Mouse (Mus musculus) MEL (cell line): ENCODE results near the gene Atf2. TPM values are rescaled to one million over a fixed set of nuclear protein-coding genes. Genes with fewer than 3 reads are reported as not detected.

Experiments used
- DNase-seq: peaks from one replicate; pipeline ENCODE4 v3.0.0; 2011; ENCODE audit warnings: low read depth, low spot score
- H3K27ac ChIP-seq: 2 replicates; pipeline ENCODE4 v1.5.1; 2012; ENCODE audit warnings: low read depth, mild to moderate bottlenecking, control low read depth, low read length, moderate library complexity; ENCODE audit not compliant: control insufficient read depth
- H3K27me3 ChIP-seq, 2 experiments: fragments of 150-350 bp in 1 of 2; sonication (generic) in 1 of 2; 2 replicates each; pipeline ENCODE4 v1.6.1; 2012; ENCODE audit warnings: low read length in 2 of 2, mild to moderate bottlenecking in 2 of 2, improper control_type of control experiment in 1 of 2, moderate library complexity in 1 of 2; ENCODE audit not compliant: insufficient read depth in 2 of 2, control insufficient read depth in 1 of 2
- H3K36me3 ChIP-seq, 2 experiments: 2 replicates each; pipeline ENCODE4 v1.6.1; 2012 to 2014; ENCODE audit warnings: low read length in 2 of 2, improper control_type of control experiment in 1 of 2, inconsistent platforms in 1 of 2, mild to moderate bottlenecking in 1 of 2; ENCODE audit not compliant: insufficient read depth in 2 of 2, control insufficient read depth in 1 of 2
- H3K4me1 ChIP-seq, 2 experiments: fragments of 150-350 bp in 1 of 2; sonication (generic) in 1 of 2; 2 replicates each; pipeline ENCODE4 v1.6.1; 2012; ENCODE audit warnings: low read length in 2 of 2, improper control_type of control experiment in 1 of 2, mild to moderate bottlenecking in 1 of 2; ENCODE audit not compliant: insufficient read depth in 2 of 2, control insufficient read depth in 1 of 2
- H3K4me3 ChIP-seq, 2 experiments: fragments of 150-350 bp in 1 of 2; sonication (generic) in 1 of 2; 2 replicates each; pipeline ENCODE4 v1.5.1; 2012; ENCODE audit warnings: low read depth in 2 of 2, low read length in 2 of 2, mild to moderate bottlenecking in 2 of 2, moderate library complexity in 2 of 2, control low read depth in 1 of 2, improper control_type of control experiment in 1 of 2; ENCODE audit not compliant: control insufficient read depth in 1 of 2, insufficient read depth in 1 of 2
- H3K79me2 ChIP-seq: 2 replicates; pipeline ENCODE4 v1.6.1; 2012; ENCODE audit warnings: mild to moderate bottlenecking, low read length, moderate library complexity; ENCODE audit not compliant: control insufficient read depth, poor library complexity, insufficient read depth
- H3K9ac ChIP-seq: 2 replicates; pipeline ENCODE4 v1.6.1; 2012; ENCODE audit warnings: low read depth, mild to moderate bottlenecking, control low read depth, low read length, moderate library complexity; ENCODE audit not compliant: control insufficient read depth, poor library complexity, severe bottlenecking
- H3K9me3 ChIP-seq: fragments of 150-350 bp; sonication (generic); replicated peaks from 2 replicates; pipeline ENCODE4 v1.6.1; 2012; ENCODE audit warnings: mild to moderate bottlenecking, low read length, improper control_type of control experiment, moderate library complexity; ENCODE audit not compliant: insufficient read depth
- BHLHE40 ChIP-seq: IDR thresholded peaks from 2 replicates; pipeline ENCODE4 v1.6.1; 2012; ENCODE audit warnings: low read depth, mild to moderate bottlenecking, inconsistent platforms, low read length, improper control_type of control experiment, borderline replicate concordance
- CHD1 ChIP-seq: IDR thresholded peaks from 2 replicates; pipeline ENCODE4 v1.6.1; 2012; ENCODE audit warnings: low read depth, mild to moderate bottlenecking, inconsistent platforms, low read length, improper control_type of control experiment
- CHD2 ChIP-seq: IDR thresholded peaks from 2 replicates; pipeline ENCODE4 v1.6.1; 2011; ENCODE audit warnings: low read length, improper control_type of control experiment
- CTCF ChIP-seq, 3 experiments: IDR thresholded peaks in 2 of 3; conservative IDR thresholded peaks in 1 of 3; 2 replicates each; pipeline ENCODE4 v1.5.1; 2011 to 2012; ENCODE audit warnings: low read length in 3 of 3, low read depth in 2 of 3, mild to moderate bottlenecking in 2 of 3, improper control_type of control experiment in 1 of 3, inconsistent platforms in 1 of 3, mixed read lengths in 1 of 3, moderate library complexity in 1 of 3; ENCODE audit not compliant: control insufficient read depth in 1 of 3, insufficient read depth in 1 of 3, poor library complexity in 1 of 3, severe bottlenecking in 1 of 3
- E2F4 ChIP-seq: IDR thresholded peaks from 2 replicates; pipeline ENCODE4 v1.6.1; 2011; ENCODE audit warnings: low read depth, low read length, improper control_type of control experiment, borderline replicate concordance
- EP300 ChIP-seq, 2 experiments: IDR thresholded peaks; 2 replicates each; pipeline ENCODE4 v1.6.1; 2011; ENCODE audit warnings: improper control_type of control experiment in 2 of 2, low read length in 2 of 2, low read depth in 1 of 2, mild to moderate bottlenecking in 1 of 2
- GABPA ChIP-seq: IDR thresholded peaks from 2 replicates; pipeline ENCODE4 v1.6.1; 2012; ENCODE audit warnings: low read depth, mild to moderate bottlenecking, inconsistent platforms, low read length, improper control_type of control experiment, moderate library complexity
- GATA1 ChIP-seq: IDR thresholded peaks from 2 replicates; pipeline ENCODE4 v1.6.1; 2011; ENCODE audit warnings: low read depth, low read length, improper control_type of control experiment
- HCFC1 ChIP-seq: IDR thresholded peaks from 2 replicates; pipeline ENCODE4 v1.6.1; 2012; ENCODE audit warnings: low read depth, mild to moderate bottlenecking, inconsistent platforms, low read length, improper control_type of control experiment, moderate library complexity
- JUND ChIP-seq: IDR thresholded peaks from 2 replicates; pipeline ENCODE4 v1.6.1; 2011; ENCODE audit warnings: low read depth, mild to moderate bottlenecking, improper control_type of control experiment, low read length
- KAT2A ChIP-seq: conservative IDR thresholded peaks from 2 replicates; pipeline ENCODE4 v1.6.1; 2012; ENCODE audit warnings: low read depth, low read length, improper control_type of control experiment, inconsistent platforms
- MAFK ChIP-seq: IDR thresholded peaks from 2 replicates; pipeline ENCODE4 v1.6.1; 2011; ENCODE audit warnings: low read depth, mild to moderate bottlenecking, low read length, improper control_type of control experiment, borderline replicate concordance
- MAX ChIP-seq: IDR thresholded peaks from 2 replicates; pipeline ENCODE4 v1.6.1; 2011; ENCODE audit warnings: low read length, improper control_type of control experiment
- MAZ ChIP-seq: IDR thresholded peaks from 2 replicates; pipeline ENCODE4 v1.6.1; 2012; ENCODE audit warnings: low read depth, mild to moderate bottlenecking, inconsistent platforms, low read length, improper control_type of control experiment
- MEF2A ChIP-seq: IDR thresholded peaks from 2 replicates; pipeline ENCODE4 v1.6.1; 2014; ENCODE audit warnings: low read depth, mild to moderate bottlenecking, inconsistent platforms, low read length, improper control_type of control experiment; ENCODE audit not compliant: poor library complexity, insufficient replicate concordance, severe bottlenecking; ENCODE audit errors: extremely low read depth
- MXI1 ChIP-seq: IDR thresholded peaks from 2 replicates; pipeline ENCODE4 v1.6.1; 2011; ENCODE audit warnings: mild to moderate bottlenecking, low read depth, low read length, improper control_type of control experiment
- MYB ChIP-seq: IDR thresholded peaks from 2 replicates; pipeline ENCODE4 v1.6.1; 2011; ENCODE audit warnings: mild to moderate bottlenecking, low read depth, low read length, improper control_type of control experiment
- MYC ChIP-seq: IDR thresholded peaks from 2 replicates; pipeline ENCODE4 v1.6.1; 2011; ENCODE audit warnings: low read depth, mild to moderate bottlenecking, low read length, improper control_type of control experiment, moderate library complexity
- NELFE ChIP-seq: IDR thresholded peaks from 2 replicates; pipeline ENCODE4 v1.6.1; 2011; ENCODE audit warnings: low read depth, low read length, improper control_type of control experiment
- NRF1 ChIP-seq: IDR thresholded peaks from 2 replicates; pipeline ENCODE4 v1.6.1; 2014; ENCODE audit warnings: low read depth, mild to moderate bottlenecking, inconsistent platforms, low read length, improper control_type of control experiment, moderate library complexity; ENCODE audit not compliant: poor library complexity, insufficient read depth, severe bottlenecking
- POLR2A ChIP-seq, 2 experiments: IDR thresholded peaks; 2 replicates each; pipeline ENCODE4 v1.6.1; 2011 to 2012; ENCODE audit warnings: low read length in 2 of 2, mild to moderate bottlenecking in 2 of 2, control low read depth in 1 of 2, improper control_type of control experiment in 1 of 2, low read depth in 1 of 2, moderate library complexity in 1 of 2; ENCODE audit not compliant: control insufficient read depth in 1 of 2, insufficient read depth in 1 of 2, poor library complexity in 1 of 2
- POLR2AphosphoS2 ChIP-seq: IDR thresholded peaks from 2 replicates; pipeline ENCODE4 v1.6.1; 2011; ENCODE audit warnings: low read length, improper control_type of control experiment
- POLR2AphosphoS5 ChIP-seq: IDR thresholded peaks from 2 replicates; pipeline ENCODE4 v1.6.1; 2012; ENCODE audit warnings: low read depth, borderline replicate concordance, mild to moderate bottlenecking, inconsistent platforms, low read length, moderate library complexity, mixed read lengths
- RAD21 ChIP-seq: IDR thresholded peaks from 2 replicates; pipeline ENCODE4 v1.6.1; 2011; ENCODE audit warnings: mild to moderate bottlenecking, low read depth, low read length, improper control_type of control experiment
- RCOR1 ChIP-seq: IDR thresholded peaks from 2 replicates; pipeline ENCODE4 v1.6.1; 2012; ENCODE audit warnings: low read depth, mild to moderate bottlenecking, inconsistent platforms, low read length, improper control_type of control experiment
- SIN3A ChIP-seq: IDR thresholded peaks from 2 replicates; pipeline ENCODE4 v1.6.1; 2012; ENCODE audit warnings: low read length, improper control_type of control experiment, inconsistent platforms
- SMC3 ChIP-seq: IDR thresholded peaks from 2 replicates; pipeline ENCODE4 v1.6.1; 2011; ENCODE audit warnings: low read depth, low read length, improper control_type of control experiment
- TAL1 ChIP-seq: IDR thresholded peaks from 2 replicates; pipeline ENCODE4 v1.6.1; 2012; ENCODE audit warnings: mild to moderate bottlenecking, inconsistent platforms, low read length, moderate library complexity, mixed read lengths
- TCF12 ChIP-seq: IDR thresholded peaks from 2 replicates; pipeline ENCODE4 v1.6.1; 2014; ENCODE audit warnings: low read depth, mild to moderate bottlenecking, inconsistent platforms, low read length, improper control_type of control experiment, moderate library complexity
- UBTF ChIP-seq: IDR thresholded peaks from 2 replicates; pipeline ENCODE4 v1.6.1; 2012; ENCODE audit warnings: low read depth, mild to moderate bottlenecking, inconsistent platforms, low read length, improper control_type of control experiment, moderate library complexity, borderline replicate concordance; ENCODE audit not compliant: insufficient read depth
- USF2 ChIP-seq, 2 experiments: IDR thresholded peaks; 2 replicates each; pipeline ENCODE4 v1.6.1; 2011 to 2012; ENCODE audit warnings: improper control_type of control experiment in 2 of 2, low read length in 2 of 2, borderline replicate concordance in 1 of 2, inconsistent platforms in 1 of 2, low read depth in 1 of 2, mild to moderate bottlenecking in 1 of 2; ENCODE audit not compliant: insufficient read depth in 1 of 2
- ZC3H11A ChIP-seq: IDR thresholded peaks from 2 replicates; pipeline ENCODE4 v1.6.1; 2012; ENCODE audit warnings: low read depth, mild to moderate bottlenecking, inconsistent platforms, low read length, improper control_type of control experiment
- ZKSCAN1 ChIP-seq: IDR thresholded peaks from 2 replicates; pipeline ENCODE4 v1.6.1; 2012; ENCODE audit warnings: low read depth, mild to moderate bottlenecking, inconsistent platforms, low read length, improper control_type of control experiment, moderate library complexity
- ZMIZ1 ChIP-seq: IDR thresholded peaks from 2 replicates; pipeline ENCODE4 v1.6.1; 2012; ENCODE audit warnings: low read depth, mild to moderate bottlenecking, inconsistent platforms, low read length, improper control_type of control experiment, moderate library complexity
- ZNF384 ChIP-seq: IDR thresholded peaks from 2 replicates; pipeline ENCODE4 v1.6.1; 2012; ENCODE audit warnings: low read depth, mild to moderate bottlenecking, inconsistent platforms, low read length, improper control_type of control experiment
- polyA plus RNA-seq, 2 experiments: library from polyadenylated mRNA; stranded (reverse) in 1 of 2; unstranded in 1 of 2; fragments of >175 nt in 1 of 2; fragments of >200 nt in 1 of 2; gene quantifications; 2 replicates each; pipeline versions ENCODE4 v1.2.1 to v1.2.4; 2012; ENCODE audit warnings: low replicate concordance in 2 of 2, low read depth in 1 of 2; ENCODE audit not compliant: insufficient read length in 2 of 2, insufficient read depth in 1 of 2, missing spikeins in 1 of 2
- total RNA-seq: library from RNA; depleted of rRNA; stranded (reverse); fragments of 300-350 nt; gene quantifications from 2 replicates; pipeline ENCODE4 v1.2.3, GENCODE M21; 2012; rRNA removed

The Atf2 gene
- total RNA-seq (16.8 and 18.0 TPM in 2 replicates), polyA plus RNA-seq (10 to 100 TPM; 36.7 to 82.3 TPM)

DNA sequence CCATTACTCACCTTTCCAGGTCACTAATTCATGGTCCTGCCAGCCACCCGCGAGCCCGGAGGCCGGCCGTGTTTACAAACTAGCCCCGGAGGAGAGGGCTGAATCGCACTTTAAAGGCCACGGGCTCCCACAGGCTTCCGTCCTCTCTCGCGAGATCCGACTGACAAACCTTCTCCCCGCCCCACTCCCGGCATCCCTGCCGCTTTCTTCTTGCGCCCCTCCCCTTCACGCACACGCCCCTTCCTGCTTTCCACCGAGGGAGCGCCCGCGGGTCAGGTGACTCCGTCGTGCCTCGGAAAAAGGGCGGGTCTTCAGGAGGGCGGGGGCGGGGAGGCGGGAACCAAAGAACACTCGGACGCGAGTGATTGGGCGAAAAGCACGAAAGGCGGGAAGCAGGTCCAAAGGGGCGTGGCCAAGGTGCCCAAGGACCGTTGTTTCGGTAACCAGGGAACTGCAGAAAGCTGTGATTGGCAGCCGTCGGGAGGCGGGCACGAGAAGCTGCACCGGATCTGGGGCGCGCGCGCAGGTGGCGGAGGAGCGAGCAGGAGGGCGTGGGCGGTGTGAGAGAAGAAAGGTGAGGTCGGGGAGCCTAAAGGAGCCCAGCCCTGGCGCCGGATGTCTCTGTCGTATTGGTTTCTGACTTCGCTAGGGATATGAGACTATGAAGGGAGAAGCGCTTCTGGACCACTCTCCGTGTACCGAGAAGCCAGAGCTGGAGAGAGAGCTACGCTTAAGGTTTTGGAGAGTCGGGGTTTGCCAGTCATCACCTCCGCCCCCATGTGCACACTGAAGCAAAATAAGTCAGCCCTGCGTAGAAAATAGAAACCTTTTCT lies at the start of gene Atf2:
Gene Atf2, minus strand, starts transcription at position 176 of the 833 bp plus-strand sequence.
- H3K9ac ChIP-seq = peak within 1 kb of the TSS; percentile 99
- H3K27me3 ChIP-seq = no peaks in the 10 kb centered on the region
- peaks cover 31% of the 10 kb centered on the region for H3K79me2 ChIP-seq
- H3K9me3 ChIP-seq = no peaks in the 10 kb centered on the region
- peak within 1 kb of the TSS; percentile 92 for H3K27ac ChIP-seq
- H3K36me3 ChIP-seq = peaks cover 5 to 13% of the 10 kb centered on the region in 2 experiments
- H3K4me3 ChIP-seq = peak within 1 kb of the TSS; percentile 60 to 98
- peak; percentile 99 for DNase-seq
- peaks cover 4 to 8% of the 10 kb centered on the region in 2 experiments for H3K4me1 ChIP-seq
- TF ChIP-seq RCOR1 = no peak
- peak; percentile 78; the same call in 1 of the 2 replicates for TF ChIP-seq ZMIZ1
- no peak for TF ChIP-seq GATA1
- peak; percentile 84 for TF ChIP-seq SIN3A
- no peak for TF ChIP-seq ZKSCAN1
- no peak for TF ChIP-seq SMC3
- TF ChIP-seq MAX = 0 out of 2 replicates have a peak, but pooled peaks have one; percentile 64
- TF ChIP-seq CHD2 = peak; percentile 100
- no peak for TF ChIP-seq MAFK
- TF ChIP-seq POLR2A (IDR thresholded peaks at IDR 0.05; ENCODE audit: control insufficient read depth in 1 of 2, insufficient read depth in 1 of 2, low read depth in 1 of 2, low read length in 2 of 2, poor library complexity in 1 of 2) = peak; percentile 84 to 87
- TF ChIP-seq TAL1 = no peak
- TF ChIP-seq UBTF = no peak
- no peak; the same call in 1 of the 2 replicates for TF ChIP-seq KAT2A
- TF ChIP-seq MYC = peak; percentile 59
- 0 out of 2 replicates have a peak, but pooled peaks have one; percentile 35 for TF ChIP-seq MAZ
- TF ChIP-seq USF2 (IDR thresholded peaks at IDR 0.05; ENCODE audit: borderline replicate concordance in 1 of 2, insufficient read depth in 1 of 2, low read depth in 1 of 2, low read length in 2 of 2) = no peak
- TF ChIP-seq CHD1 = no peak
- TF ChIP-seq POLR2AphosphoS5 = no peak
- peak; percentile 87 for TF ChIP-seq MXI1
- no peak for TF ChIP-seq MYB
- TF ChIP-seq TCF12 = peak; percentile 26
- 0 out of 4 replicates have a peak, but pooled peaks of 1 of the 2 experiments have one; percentile 13 for TF ChIP-seq EP300 (IDR thresholded peaks at IDR 0.05; ENCODE audit: low read depth in 1 of 2, low read length in 2 of 2)
- TF ChIP-seq POLR2AphosphoS2 = peak; percentile 81
- peak; percentile 73 for TF ChIP-seq NRF1
- TF ChIP-seq MEF2A = no peak
- no peak for TF ChIP-seq ZC3H11A
- TF ChIP-seq JUND = no peak
- no peak for TF ChIP-seq ZNF384
- peak; percentile 89 for TF ChIP-seq HCFC1
- TF ChIP-seq BHLHE40 = no peak
- TF ChIP-seq E2F4 = no peak; the same call in 1 of the 2 replicates
- no peak for TF ChIP-seq GABPA
- peak; percentile 79 for TF ChIP-seq NELFE
- TF ChIP-seq CTCF (IDR thresholded peaks at IDR 0.05 in 2 of 3, conservative IDR thresholded peaks at IDR 0.05 in 1 of 3; ENCODE audit: control insufficient read depth in 1 of 3, insufficient read depth in 1 of 3, low read depth in 2 of 3, low read length in 3 of 3, poor library complexity in 1 of 3, severe bottlenecking in 1 of 3) = no peak
- no peak for TF ChIP-seq RAD21
